Mouse (Mus musculus) adrenal gland, adult 2 months (tissue): ENCODE data around the gene Gemin8. TPM values are rescaled to one million over a fixed set of nuclear protein-coding genes. Genes with fewer than 3 reads are reported as not detected.
A peak's percentile ranks its signal among the peaks of the same experiment; 100 is the strongest.

Experiments used
- DNase-seq: peaks from one replicate; pipeline ENCODE4 v3.0.0; 2021
- long read RNA-seq: library from polyadenylated mRNA; stranded (forward); transcript quantifications from one replicate; pipeline ENCODE4 v2.0.0, GENCODE M21; 2021
- polyA plus RNA-seq: library from polyadenylated mRNA; depleted of rRNA; stranded (reverse); fragments of >200 nt; gene quantifications from 2 replicates; pipeline ENCODE4 v1.2.3, GENCODE M21; 2012; rRNA removed
- total RNA-seq, 2 experiments: library from RNA; stranded (reverse); gene quantifications; 2 replicates each; pipeline ENCODE4 v1.2.3; 2021

Gene Gemin8
- 10 to 100 TPM in 1 of 2 experiments, 1 to 10 TPM in 1; 7.0 to 10.5 TPM for total RNA-seq
- 4.6 and 4.8 TPM in 2 replicates for polyA plus RNA-seq
- long read RNA-seq, partial matches to known transcripts, result 1 of 5 reads
- long read RNA-seq, other reads (novel, unspliced or antisense), result 1 of 5 reads

DNA sequence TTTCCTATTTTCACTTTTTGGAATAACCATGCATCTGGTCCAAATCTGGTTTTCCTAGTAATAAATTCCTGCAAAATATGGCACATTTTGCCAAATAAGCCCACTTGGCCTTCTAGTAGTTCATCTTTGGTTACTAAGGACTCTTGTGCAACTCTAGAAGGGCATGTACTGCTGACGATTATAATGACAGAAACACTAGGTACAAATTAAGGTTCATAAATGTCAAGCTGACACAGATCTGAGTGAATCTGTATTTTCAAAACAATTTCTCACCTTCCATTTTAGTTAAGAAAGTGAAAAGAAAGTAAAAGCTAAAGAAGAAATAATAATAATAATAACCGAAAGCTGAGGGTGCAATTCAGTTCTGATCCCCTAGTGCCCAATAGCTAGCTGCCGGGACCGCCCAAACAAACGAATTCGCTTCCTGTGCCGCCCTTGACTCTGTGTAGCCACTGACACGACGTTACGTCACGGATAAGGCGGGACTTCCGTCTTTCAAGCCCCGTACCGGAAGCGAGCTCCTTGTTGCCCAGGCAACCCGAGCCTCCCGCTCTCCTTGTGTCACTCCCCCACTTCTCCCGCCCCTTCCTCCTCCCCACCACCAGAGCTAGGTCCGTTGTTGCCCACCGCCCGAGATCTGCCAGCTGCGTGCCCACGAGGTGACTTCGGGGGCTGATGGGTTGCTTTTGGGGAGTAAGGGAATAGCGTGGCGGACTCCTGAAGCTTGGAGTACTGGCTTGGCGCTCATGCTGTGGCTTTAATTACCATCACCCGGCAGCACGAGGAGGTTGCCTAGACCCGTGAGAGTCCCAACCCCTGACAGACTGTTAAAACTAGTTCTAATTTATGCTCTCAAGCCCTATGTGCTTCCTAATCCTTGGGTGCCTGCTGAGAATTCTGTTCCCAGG lies at the start of gene Gemin8:
Gemin8 (plus strand) TSS at position 563 of the 908 bp plus-strand sequence.
- peak; percentile 94 for DNase-seq

- DNase-seq, result no peak
Observed at GRCm38 (mm10) chrX:166147158-166147846, 23.0 kb upstream of the Gemin8 start.

GRCm38 (mm10) chrX:166162773-166163172 lies 7.5 kb upstream of the Gemin8 start:
- no peak for DNase-seq

- no peak for DNase-seq
Observed at GRCm38 (mm10) chrX:166167307-166167706, 2.9 kb upstream of the Gemin8 start.

- no peak for DNase-seq
Observed at GRCm38 (mm10) chrX:166167923-166168322, 2.3 kb upstream of the Gemin8 start.

GRCm38 (mm10) chrX:166170800-166171738 lies 815 bp downstream of the Gemin8 start:
- no peak for DNase-seq

DNA sequence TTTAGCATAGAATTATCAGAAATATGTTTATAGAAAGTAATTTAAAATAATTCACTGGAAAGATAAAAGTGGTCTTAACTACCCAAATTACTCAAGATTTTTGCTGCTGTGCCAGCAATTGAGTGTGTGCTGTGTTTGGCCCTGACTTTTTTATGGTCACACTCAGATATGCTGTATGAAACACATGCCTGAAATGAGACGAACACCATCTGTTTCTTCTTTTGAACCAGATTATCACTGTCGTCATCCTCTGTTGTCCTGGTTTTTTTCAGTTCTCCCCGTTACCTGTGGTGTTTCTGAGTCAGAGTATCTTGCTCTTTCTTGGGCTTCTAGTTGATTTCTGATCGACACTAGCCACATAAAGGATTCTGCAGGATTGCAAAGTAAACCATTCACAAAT lies 1.8 kb downstream of the Gemin8 start:
- DNase-seq, result no peak

DNA sequence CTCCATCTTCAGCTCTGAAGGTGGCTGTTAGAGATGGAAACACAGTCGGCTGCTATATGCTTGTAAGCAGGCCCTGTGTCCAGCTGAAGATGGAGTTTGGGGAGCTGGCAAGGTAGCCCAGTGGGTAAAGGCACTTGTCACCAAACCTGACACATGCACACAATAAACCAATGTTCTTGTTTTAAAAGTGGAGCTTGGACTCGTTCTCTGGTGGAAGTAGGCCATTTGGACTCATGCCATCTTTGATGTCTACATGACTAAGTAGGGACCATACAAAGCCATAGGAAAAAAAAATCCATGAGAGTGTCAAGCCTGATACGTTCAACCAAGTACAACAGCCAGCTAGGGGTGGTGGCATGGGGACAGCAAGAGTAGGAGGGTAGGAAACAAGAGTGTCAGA lies 2.4 kb downstream of the Gemin8 start:
- DNase-seq, result no peak

DNA sequence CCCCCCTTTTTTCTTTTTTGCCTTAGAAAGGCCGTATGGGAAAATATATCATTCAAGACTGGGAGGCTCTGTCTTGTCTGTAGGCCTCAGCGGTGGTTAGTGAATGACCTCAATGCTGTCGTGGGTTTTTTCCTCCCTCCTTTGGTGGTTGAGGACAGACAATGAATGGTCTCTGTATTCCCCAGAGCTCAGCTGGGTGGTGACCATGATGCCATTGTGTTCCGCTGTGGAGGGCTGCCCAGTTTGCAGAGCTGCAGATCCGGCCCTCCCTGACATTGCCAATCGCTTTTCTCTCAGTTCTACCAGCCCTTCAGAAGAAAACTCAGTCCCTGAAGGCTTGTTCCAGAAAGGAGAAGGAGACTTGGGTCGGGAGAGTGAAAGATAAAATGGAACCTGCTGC lies 3.5 kb downstream of the Gemin8 start:
- DNase-seq, result no peak

- peak; percentile 14 for DNase-seq
Observed at GRCm38 (mm10) chrX:166177929-166178328, 7.7 kb downstream of the Gemin8 start.

- DNase-seq, result no peak
Observed at GRCm38 (mm10) chrX:166183094-166183493, 12.8 kb downstream of the Gemin8 start.

DNA sequence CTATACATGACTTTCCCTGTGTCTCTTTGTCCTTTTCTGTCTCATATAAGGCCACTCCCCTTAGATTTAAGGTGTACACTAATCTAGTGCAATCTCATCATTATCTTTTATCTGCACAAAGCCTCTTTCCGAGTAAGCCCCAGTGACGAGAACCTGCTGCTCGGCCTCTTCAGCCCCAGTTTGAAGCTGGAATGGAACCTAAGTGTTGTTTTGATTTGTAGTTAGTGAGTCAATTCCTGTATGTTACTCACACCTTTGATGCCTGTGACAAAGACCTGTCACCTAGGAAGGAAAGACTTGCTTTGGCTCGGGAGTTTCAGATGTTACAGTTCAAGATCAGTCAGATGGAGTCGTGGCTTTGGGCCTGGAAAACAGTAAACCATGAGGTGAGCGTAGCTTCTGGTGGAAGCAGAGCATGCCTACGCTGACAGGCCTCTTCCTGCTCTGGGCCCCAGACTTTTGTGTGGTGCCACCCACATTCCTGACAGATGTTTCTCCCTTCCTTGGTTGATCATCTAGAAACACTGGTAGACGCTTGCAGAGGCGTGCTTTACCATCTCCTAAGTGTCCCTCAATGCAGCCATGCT lies 15.2 kb downstream of the Gemin8 start:
- DNase-seq, result no peak

- DNase-seq, result no peak
Observed at GRCm38 (mm10) chrX:166187803-166188202, 17.5 kb downstream of the Gemin8 start.

DNA sequence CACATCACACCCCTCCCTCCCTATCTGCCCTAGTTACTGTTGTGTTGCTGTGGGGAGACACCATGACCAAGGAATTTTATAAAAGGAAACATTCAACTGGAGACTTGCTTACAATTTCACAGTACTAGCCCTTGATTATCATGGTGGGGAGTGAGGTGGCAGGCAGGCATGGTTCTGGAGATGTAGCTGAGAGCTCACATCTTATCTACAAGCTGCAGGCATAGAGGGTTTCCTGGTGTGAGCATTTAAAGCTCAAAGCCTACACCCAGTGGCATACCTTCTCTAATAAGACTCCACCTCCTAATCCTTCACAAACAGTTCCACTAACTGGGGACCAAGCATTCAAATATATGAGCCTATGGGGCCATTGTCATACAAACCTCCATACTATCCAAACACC lies 26.1 kb downstream of the Gemin8 start:
- no peak for DNase-seq

GRCm38 (mm10) chrX:166198266-166198665 lies 28.0 kb downstream of the Gemin8 start:
- no peak for DNase-seq

DNA sequence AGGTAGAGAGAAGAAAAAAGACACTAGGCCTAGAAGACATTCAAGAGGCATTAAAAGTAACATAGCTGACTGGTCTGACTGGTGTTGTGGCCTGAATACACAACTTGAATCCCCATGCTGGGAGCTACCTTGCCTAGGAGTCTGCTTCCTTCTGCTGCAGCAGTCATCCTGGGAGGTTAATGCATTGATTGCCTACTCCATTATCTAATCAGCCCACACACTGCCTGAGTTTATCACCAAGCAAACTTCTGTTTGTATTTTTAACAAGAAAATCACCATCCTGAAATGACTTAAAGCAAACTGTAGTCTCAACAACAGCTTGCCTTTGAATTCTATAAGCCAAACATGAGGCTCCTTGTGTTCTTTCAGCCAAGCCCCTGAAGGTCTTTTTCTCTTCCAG lies 29.6 kb downstream of the Gemin8 start:
- no peak for DNase-seq

- no peak for DNase-seq
Observed at GRCm38 (mm10) chrX:166214576-166214975, 44.3 kb downstream of the Gemin8 start.

DNA sequence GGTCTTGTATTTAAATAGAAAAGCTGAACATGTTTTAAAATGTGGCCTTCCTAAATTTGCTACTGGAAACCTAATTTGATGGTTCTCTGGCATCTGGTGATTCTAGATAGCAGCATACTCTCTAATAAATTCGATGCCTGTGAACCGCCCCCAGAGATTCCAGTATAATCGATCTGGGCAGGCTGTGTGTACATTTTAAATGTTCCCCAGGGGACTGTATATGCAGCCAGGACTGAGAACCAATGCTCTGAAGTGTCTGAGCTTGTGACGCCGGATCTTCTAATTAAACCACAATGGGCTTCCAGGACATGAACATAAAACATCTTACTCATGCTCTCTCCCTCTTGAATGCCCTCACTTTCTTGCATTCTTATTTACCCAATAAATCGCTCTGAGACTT lies 46.0 kb downstream of the Gemin8 start:
- DNase-seq, result no peak

DNA sequence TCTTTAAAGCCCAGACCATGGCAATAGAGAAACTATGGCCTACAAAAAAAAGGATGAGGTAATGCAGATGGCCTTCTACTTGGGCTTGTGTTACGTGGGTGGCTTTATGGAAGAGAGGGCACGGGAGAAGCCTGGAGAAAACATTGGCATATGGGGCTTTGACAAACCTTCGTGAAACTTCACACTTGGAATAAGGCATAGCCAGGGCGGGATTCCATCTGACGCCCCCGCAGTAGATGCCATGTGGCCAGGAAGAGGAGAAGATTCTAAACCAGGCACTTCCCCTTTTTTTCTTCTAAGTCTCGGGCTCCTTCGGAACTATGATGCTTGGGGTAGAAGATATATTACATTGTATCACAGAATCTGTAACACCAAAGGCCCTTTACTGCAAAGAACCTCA lies 46.5 kb downstream of the Gemin8 start:
- DNase-seq, result no peak

GRCm38 (mm10) chrX:166219331-166219730 lies 49.1 kb downstream of the Gemin8 start:
- DNase-seq, result no peak

GRCm38 (mm10) chrX:166226856-166227255 lies 56.6 kb downstream of the Gemin8 start:
- DNase-seq, result no peak

DNA sequence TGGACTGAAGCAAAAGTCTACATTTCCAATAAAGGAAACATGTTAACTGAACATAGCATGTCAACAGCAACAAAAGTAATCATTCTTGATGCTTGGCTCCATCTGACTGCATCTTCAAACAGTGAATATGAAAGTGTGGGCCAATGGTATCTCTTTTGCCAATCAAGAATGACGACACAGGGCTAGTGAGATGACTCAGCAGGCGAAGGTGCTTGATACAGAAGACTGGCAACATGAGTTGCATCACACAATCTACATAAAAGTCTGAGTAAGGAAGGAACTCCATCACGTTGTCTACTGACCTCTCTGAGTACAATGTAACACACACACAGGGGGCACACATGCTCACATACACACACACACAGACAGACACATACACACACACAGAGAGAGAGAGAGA lies 59.5 kb downstream of the Gemin8 start:
- no peak for DNase-seq
